Mouse (Mus musculus): ENCODE results near the gene Slc12a9. TPM values are rescaled to one million over a fixed set of nuclear protein-coding genes. Genes with fewer than 3 reads are reported as not detected.

The Slc12a9 gene
- total and polyA plus RNA-seq, 2 experiments, result 4.7 to 20.3 TPM

DNA sequence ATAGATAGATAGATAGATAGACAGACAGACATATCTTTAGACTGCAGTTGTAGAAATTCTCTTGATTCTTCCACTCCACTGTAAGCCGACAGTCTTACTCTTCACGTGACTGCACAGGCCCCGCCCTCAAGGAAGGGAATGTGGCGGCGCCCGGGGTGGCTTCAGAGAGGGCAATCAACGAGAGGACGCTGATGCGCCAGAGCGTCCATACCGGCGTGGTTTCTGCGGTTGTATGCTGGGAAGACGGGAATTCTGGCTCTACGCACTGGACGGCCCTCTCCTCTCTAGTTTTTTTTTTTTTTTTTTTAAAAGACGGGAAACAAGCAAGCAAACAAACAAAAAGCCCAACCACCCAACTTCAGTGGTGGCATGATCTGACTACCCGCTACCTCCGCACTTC, 4.9 kb upstream of the Slc12a9 start:
- Histone ChIP-seq H3K36me3 (ENCODE audit: control insufficient read depth, insufficient read depth, low read length) (no peaks in the 10 kb centered on the region), H3K9ac (ENCODE audit: low read depth, low read length) (peak overlapping the region; percentile 78), H3K27ac (replicated peaks; ENCODE audit: insufficient read depth, low read depth, low read length) (peak overlapping the region; percentile 81), H3K27me3 (ENCODE audit: control insufficient read depth, insufficient read depth, low read length) (no peaks in the 10 kb centered on the region), H3K4me3 (ENCODE audit: insufficient read depth, low read depth, low read length) (peak overlapping the region; percentile 58), H3K4me1 (ENCODE audit: control insufficient read depth, insufficient read depth, low read length) (peaks cover 8% of the 10 kb centered on the region), H3K79me2 (ENCODE audit: control insufficient read depth, insufficient read depth, low read length) (no peaks in the 10 kb centered on the region)
- peak; percentile 86 for DNase-seq (ENCODE audit: extremely low read depth, low read depth, low spot score)
- no peak for TF ChIP-seq CTCF (IDR thresholded peaks at IDR 0.05; ENCODE audit: low read depth, low read length)
- 0 out of 2 replicates have a peak, but pooled peaks have one; percentile 19 for TF ChIP-seq POLR2A (IDR thresholded peaks at IDR 0.05; ENCODE audit: extremely low read depth, insufficient read depth, low read length)
- under 1% methylated on average over 19 of the region's 19 CpGs for WGBS

DNA sequence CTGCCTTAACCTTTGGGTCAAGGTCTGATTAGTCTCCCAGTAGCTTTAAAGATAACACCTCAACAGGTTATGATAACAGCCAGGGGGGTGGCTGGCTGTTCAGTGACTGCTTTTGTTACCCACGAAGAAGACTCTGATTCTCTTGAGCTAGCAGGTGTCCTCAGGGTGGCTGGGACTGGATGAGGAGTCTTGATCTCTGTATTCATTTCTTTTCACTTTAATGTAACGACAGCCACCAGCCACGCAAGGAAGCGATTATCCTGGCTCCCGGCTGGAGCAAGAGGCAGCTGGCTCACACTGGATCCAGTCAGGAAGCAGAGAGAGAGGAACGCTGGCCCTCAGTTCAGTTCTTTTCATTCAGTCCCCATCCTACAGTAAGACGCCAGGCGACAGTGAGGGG, 3.8 kb upstream of the Slc12a9 start:
- Histone ChIP-seq H3K4me3 (ENCODE audit: insufficient read depth, low read depth, low read length) (no peak overlapping the region), H3K27me3 (ENCODE audit: control insufficient read depth, insufficient read depth, low read length) (no peaks in the 10 kb centered on the region), H3K4me1 (ENCODE audit: control insufficient read depth, insufficient read depth, low read length) (peaks cover 8% of the 10 kb centered on the region), H3K36me3 (ENCODE audit: control insufficient read depth, insufficient read depth, low read length) (no peaks in the 10 kb centered on the region), H3K27ac (replicated peaks; ENCODE audit: insufficient read depth, low read depth, low read length) (no peak overlapping the region), H3K79me2 (ENCODE audit: control insufficient read depth, insufficient read depth, low read length) (no peaks in the 10 kb centered on the region), H3K9ac (ENCODE audit: low read depth, low read length) (no peak overlapping the region)
- WGBS, result 50% methylated on average over 8 of the region's 8 CpGs
- DNase-seq (ENCODE audit: extremely low read depth, low read depth, low spot score), result no peak
- TF ChIP-seq POLR2A (IDR thresholded peaks at IDR 0.05; ENCODE audit: extremely low read depth, insufficient read depth, low read length) (no peak), CTCF (IDR thresholded peaks at IDR 0.05; ENCODE audit: low read depth, low read length) (no peak)

DNA sequence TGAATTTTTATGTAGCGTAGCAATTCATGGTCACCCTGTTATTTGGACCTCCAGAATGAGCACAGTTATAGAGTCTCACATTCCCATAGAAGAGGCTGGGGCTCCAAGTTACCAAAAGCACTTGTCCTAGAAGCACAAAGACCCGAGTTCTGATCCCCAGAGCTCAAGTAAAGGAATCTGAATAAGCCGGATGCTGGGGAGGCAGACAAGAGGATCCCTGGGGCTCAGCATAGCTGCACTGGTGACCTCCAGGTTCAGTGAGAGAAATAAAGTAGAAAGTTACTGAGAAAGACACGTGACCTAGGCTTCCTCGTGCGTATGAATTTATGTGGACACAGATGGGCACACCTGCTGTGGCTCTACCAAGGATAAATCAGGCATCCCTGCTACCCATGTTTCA, 1.7 kb upstream of the Slc12a9 start:
- 90% methylated on average over 6 of the region's 6 CpGs for WGBS
- H3K79me2 ChIP-seq (ENCODE audit: control insufficient read depth, insufficient read depth, low read length), result no peaks in the 10 kb centered on the region
- H3K9ac ChIP-seq (ENCODE audit: low read depth, low read length), result no peak overlapping the region
- no peak overlapping the region for H3K27ac ChIP-seq (replicated peaks; ENCODE audit: insufficient read depth, low read depth, low read length)
- H3K27me3 ChIP-seq (ENCODE audit: control insufficient read depth, insufficient read depth, low read length), result no peaks in the 10 kb centered on the region
- H3K36me3 ChIP-seq (ENCODE audit: control insufficient read depth, insufficient read depth, low read length), result no peaks in the 10 kb centered on the region
- no peak for TF ChIP-seq POLR2A (IDR thresholded peaks at IDR 0.05; ENCODE audit: extremely low read depth, insufficient read depth, low read length)
- TF ChIP-seq CTCF (IDR thresholded peaks at IDR 0.05; ENCODE audit: low read depth, low read length), result no peak
- H3K4me3 ChIP-seq (ENCODE audit: insufficient read depth, low read depth, low read length), result no peak overlapping the region
- DNase-seq (ENCODE audit: extremely low read depth, low read depth, low spot score), result no peak
- H3K4me1 ChIP-seq (ENCODE audit: control insufficient read depth, insufficient read depth, low read length), result peaks cover 8% of the 10 kb centered on the region

DNA sequence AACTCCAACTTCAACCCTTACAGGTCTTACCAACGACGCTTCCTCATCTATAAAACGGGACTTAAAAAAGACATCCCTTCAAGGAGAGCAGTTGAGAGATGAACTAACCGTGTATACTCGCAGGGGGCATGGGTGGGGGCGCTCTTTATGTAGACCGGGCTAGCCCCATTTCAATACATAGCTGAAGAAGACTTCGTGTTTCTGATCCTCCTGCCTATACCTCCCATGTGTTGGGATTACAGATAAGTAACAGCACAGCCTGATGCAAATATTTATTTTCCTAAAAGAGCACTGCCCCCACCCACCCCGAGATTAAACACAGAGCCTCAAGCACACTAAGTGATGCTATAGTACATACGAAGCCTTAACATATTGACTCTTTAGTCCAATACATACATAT, 920 bp upstream of the Slc12a9 start:
- no peak overlapping the region for H3K9ac ChIP-seq (ENCODE audit: low read depth, low read length)
- H3K36me3 ChIP-seq (ENCODE audit: control insufficient read depth, insufficient read depth, low read length), result no peaks in the 10 kb centered on the region
- H3K79me2 ChIP-seq (ENCODE audit: control insufficient read depth, insufficient read depth, low read length), result no peaks in the 10 kb centered on the region
- no peak overlapping the region for H3K27ac ChIP-seq (replicated peaks; ENCODE audit: insufficient read depth, low read depth, low read length)
- peaks cover 8% of the 10 kb centered on the region for H3K4me1 ChIP-seq (ENCODE audit: control insufficient read depth, insufficient read depth, low read length)
- H3K4me3 ChIP-seq (ENCODE audit: insufficient read depth, low read depth, low read length), result no peak overlapping the region
- DNase-seq (ENCODE audit: extremely low read depth, low read depth, low spot score), result peak; percentile 17
- 45% methylated on average over 10 of the region's 10 CpGs for WGBS
- no peaks in the 10 kb centered on the region for H3K27me3 ChIP-seq (ENCODE audit: control insufficient read depth, insufficient read depth, low read length)
- TF ChIP-seq POLR2A (IDR thresholded peaks at IDR 0.05; ENCODE audit: extremely low read depth, insufficient read depth, low read length) (no peak), CTCF (IDR thresholded peaks at IDR 0.05; ENCODE audit: low read depth, low read length) (no peak)

DNA sequence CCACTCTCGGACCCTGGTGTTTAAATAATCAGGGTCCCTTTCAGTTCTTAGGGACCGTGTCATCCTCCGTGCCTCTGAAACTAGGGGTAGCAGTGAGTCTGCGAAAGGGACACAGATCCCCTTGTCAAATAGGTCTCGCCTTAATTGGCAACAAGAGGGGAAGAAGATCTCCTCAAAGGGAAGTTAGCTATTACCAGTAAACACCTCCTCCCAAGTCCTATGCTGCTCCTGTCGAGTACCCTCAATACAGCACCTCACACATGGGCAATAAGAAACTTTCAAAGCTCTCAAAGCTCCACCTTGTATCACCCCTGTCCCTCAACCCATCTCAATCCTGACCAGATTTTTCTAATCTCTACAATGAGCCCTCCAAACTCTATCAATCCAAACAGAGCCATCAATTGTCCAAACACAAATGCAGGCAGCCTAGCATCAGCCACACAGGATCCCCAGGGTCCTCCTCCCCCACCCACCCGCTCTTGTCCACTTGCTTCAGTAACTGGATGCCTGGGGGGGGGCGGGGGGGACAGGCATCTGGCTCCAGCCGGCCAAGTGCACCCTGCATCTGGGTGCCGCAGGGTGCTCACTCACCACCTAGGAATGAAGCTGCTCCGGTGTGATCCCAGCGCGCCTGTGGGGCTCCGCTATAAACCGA, 413 bp downstream of the Slc12a9 start:
- Histone ChIP-seq H3K79me2 (ENCODE audit: control insufficient read depth, insufficient read depth, low read length) (no peaks in the 10 kb centered on the region), H3K27me3 (ENCODE audit: control insufficient read depth, insufficient read depth, low read length) (no peaks in the 10 kb centered on the region), H3K36me3 (ENCODE audit: control insufficient read depth, insufficient read depth, low read length) (no peaks in the 10 kb centered on the region), H3K4me1 (ENCODE audit: control insufficient read depth, insufficient read depth, low read length) (peaks cover 6% of the 10 kb centered on the region), H3K9ac (ENCODE audit: low read depth, low read length) (peak overlapping the region; percentile 56), H3K27ac (replicated peaks; ENCODE audit: insufficient read depth, low read depth, low read length) (no peak overlapping the region), H3K4me3 (ENCODE audit: insufficient read depth, low read depth, low read length) (peak overlapping the region; percentile 81)
- TF ChIP-seq POLR2A (IDR thresholded peaks at IDR 0.05; ENCODE audit: extremely low read depth, insufficient read depth, low read length), result no peak
- TF ChIP-seq CTCF (IDR thresholded peaks at IDR 0.05; ENCODE audit: low read depth, low read length), result no peak
- WGBS, result 22% methylated on average over 15 of the region's 15 CpGs
- DNase-seq (ENCODE audit: extremely low read depth, low read depth, low spot score), result no peak

DNA sequence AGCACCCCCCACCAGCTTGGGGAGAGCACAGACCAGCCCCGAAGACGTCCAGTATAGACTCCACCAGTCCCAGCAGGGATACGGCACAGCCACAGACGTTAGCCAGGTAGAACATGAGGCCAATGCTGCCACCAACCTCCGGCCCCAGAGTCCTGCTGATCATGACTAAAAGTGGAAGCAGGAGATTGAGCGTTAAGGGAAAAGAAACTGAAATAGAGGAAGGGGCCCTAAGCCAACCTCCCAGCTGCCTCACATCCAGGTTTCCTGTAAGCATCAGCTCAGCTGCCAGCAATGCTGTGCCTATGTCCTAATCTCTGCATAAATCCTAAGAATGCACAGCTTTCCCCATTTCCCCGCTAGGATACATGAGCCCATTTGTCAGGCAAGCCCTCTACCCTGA, 2.5 kb downstream of the Slc12a9 start:
- Histone ChIP-seq H3K27me3 (ENCODE audit: control insufficient read depth, insufficient read depth, low read length) (no peaks in the 10 kb centered on the region), H3K4me1 (ENCODE audit: control insufficient read depth, insufficient read depth, low read length) (no peaks in the 10 kb centered on the region), H3K4me3 (ENCODE audit: insufficient read depth, low read depth, low read length) (no peak overlapping the region), H3K36me3 (ENCODE audit: control insufficient read depth, insufficient read depth, low read length) (no peaks in the 10 kb centered on the region), H3K9ac (ENCODE audit: low read depth, low read length) (no peak overlapping the region), H3K79me2 (ENCODE audit: control insufficient read depth, insufficient read depth, low read length) (no peaks in the 10 kb centered on the region), H3K27ac (replicated peaks; ENCODE audit: insufficient read depth, low read depth, low read length) (no peak overlapping the region)
- DNase-seq (ENCODE audit: extremely low read depth, low read depth, low spot score), result no peak
- TF ChIP-seq POLR2A (IDR thresholded peaks at IDR 0.05; ENCODE audit: extremely low read depth, insufficient read depth, low read length) (no peak), CTCF (IDR thresholded peaks at IDR 0.05; ENCODE audit: low read depth, low read length) (no peak)
- 87% methylated on average over 7 of the region's 7 CpGs for WGBS

All from liver, adult 2 months (tissue).